Mouse (Mus musculus) small intestine, adult 2 months (tissue): ENCODE data around the gene Wwp2. TPM values are rescaled to one million over a fixed set of nuclear protein-coding genes. Genes with fewer than 3 reads are reported as not detected.
A peak's percentile ranks its signal among the peaks of the same experiment; 100 is the strongest.

Source experiments
- H3K27ac ChIP-seq: fragments of 200-500 bp; 2 replicates; pipeline ENCODE4 v1.5.1; 2012; ENCODE audit warnings: low read depth, low read length, control low read depth, inconsistent platforms; ENCODE audit not compliant: insufficient read depth
- H3K27me3 ChIP-seq: fragments of 200-500 bp; 2 replicates; pipeline ENCODE4 v1.6.1; 2012; ENCODE audit warnings: mild to moderate bottlenecking, moderate library complexity, low read length, inconsistent platforms; ENCODE audit not compliant: control insufficient read depth, insufficient read depth
- H3K36me3 ChIP-seq: fragments of 200-500 bp; 2 replicates; pipeline ENCODE4 v1.6.1; 2012; ENCODE audit warnings: mild to moderate bottlenecking, low read length, control low read depth, inconsistent platforms; ENCODE audit not compliant: control insufficient read depth, insufficient read depth
- H3K4me1 ChIP-seq: fragments of 200-500 bp; 2 replicates; pipeline ENCODE4 v1.6.1; 2012; ENCODE audit warnings: low read length, inconsistent platforms, mixed read lengths; ENCODE audit not compliant: control insufficient read depth, insufficient read depth, insufficient read length
- H3K4me3 ChIP-seq: fragments of 200-500 bp; 2 replicates; pipeline ENCODE4 v1.5.1; 2012; ENCODE audit warnings: low read depth, mild to moderate bottlenecking, control low read depth, inconsistent platforms, low read length, moderate library complexity
- CTCF ChIP-seq: fragments of 200-500 bp; IDR thresholded peaks from 2 replicates; pipeline ENCODE4 v1.5.1; 2012; ENCODE audit warnings: low read depth, mild to moderate bottlenecking, control low read depth, inconsistent platforms, low read length, moderate library complexity, mixed read lengths; ENCODE audit not compliant: insufficient replicate concordance, insufficient read length; ENCODE audit errors: extremely low read depth
- POLR2A ChIP-seq: fragments of 200-500 bp; IDR thresholded peaks from 2 replicates; pipeline ENCODE4 v1.6.1; 2012; ENCODE audit warnings: low read depth, mild to moderate bottlenecking, control low read depth, inconsistent platforms, low read length, moderate library complexity
- WGBS: fragments of 180-500 bp; shearing (Covaris S2); methylation state at CpG from one replicate; pipeline ENCODE4 v1.1.7; 2018; 5-methylcytosine and 5-hydroxymethylcytosine counted together
- polyA plus RNA-seq: library from polyadenylated mRNA; depleted of rRNA; stranded (reverse); fragments of >200 nt; gene quantifications from 2 replicates; pipeline ENCODE4 v1.2.3, GENCODE M21; 2012; rRNA removed

Wwp2 gene
- 23.6 and 56.9 TPM in 2 replicates for polyA plus RNA-seq

DNA sequence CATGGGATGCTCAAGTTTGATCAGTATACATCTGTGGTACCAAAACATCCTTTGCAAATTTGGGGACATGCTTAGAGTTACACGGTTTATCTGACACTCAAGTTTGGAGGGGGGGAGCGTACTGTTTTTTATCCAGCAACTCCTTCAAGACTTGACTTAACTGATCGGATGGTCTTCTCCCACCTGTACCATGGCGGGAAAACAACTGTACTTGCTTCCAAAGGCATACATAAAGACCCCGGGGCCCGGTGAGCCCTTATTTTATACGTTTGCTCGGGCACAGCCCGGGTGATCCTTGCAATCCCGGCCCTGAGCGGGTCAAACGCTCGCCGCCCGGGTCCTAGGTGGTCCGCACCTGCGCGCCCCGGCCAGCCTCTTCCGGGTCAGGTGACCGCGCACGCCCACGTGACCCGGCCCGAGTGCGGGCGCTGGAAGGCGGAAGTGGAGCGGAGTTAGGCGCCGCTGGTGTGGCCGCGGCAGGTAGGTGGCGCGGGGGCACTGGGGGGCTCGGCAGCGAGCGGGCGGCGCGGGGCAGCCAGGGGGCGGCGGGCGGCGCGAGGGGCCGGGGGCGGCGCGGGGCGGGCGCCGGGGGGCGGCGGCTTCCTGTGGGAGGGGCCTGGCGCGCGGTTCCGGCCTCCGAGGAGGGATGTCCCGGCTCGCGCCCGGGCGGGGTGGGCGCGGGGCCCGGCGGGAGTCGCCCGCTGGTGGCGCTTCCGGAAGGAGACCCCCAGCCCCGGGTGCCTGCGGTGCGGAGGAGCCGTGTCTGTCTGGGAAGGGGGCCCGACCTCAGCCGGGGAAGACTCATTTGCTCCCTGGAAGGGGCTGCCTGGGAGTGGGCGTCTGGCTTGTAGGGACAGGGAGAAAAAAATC lies at the start of gene Wwp2:
Gene Wwp2, plus strand, starts transcription at position 404 of the 870 bp plus-strand sequence.
- WGBS: under 1% methylated on average over 65 of the region's 81 CpGs
- H3K36me3 ChIP-seq: no peaks in the 10 kb centered on the region

DNA sequence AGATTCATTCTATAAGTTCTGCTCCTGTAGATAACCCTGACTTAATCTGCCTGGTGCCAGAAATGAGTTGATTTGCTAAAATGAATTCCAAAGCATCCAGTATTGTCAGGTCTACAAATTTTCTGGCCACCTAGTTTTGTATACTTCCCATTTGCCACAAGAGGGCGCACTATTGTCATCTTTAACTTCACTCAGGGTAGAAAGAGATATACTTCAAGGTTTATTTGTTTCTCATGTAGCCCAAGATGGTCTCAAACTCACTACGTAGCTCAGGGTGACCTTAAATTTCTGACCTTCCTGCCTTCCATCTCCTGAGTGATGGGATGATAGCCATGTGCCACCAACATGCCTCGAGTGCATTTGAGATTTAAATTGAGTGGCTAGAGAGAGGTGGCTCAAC lies 49.5 kb upstream of the Wwp2 start:
- Histone ChIP-seq H3K4me1 (peaks cover 13% of the 10 kb centered on the region), H3K27ac (no peak overlapping the region), H3K4me3 (no peak overlapping the region), H3K36me3 (no peaks in the 10 kb centered on the region), H3K27me3 (no peaks in the 10 kb centered on the region)
- TF ChIP-seq POLR2A: no peak
- TF ChIP-seq CTCF: no peak
- WGBS: 27% methylated on average over 3 of the region's 3 CpGs

More for the DNA sequence above, at the start of gene Wwp2:
- peak within 1 kb of the TSS; percentile 99 for H3K4me3 ChIP-seq
- peaks cover 9% of the 10 kb centered on the region; the same call in 1 of the 2 replicates for H3K4me1 ChIP-seq
- H3K27me3 ChIP-seq: no peaks in the 10 kb centered on the region
- peak within 1 kb of the TSS; percentile 96 for H3K27ac ChIP-seq
- TF ChIP-seq POLR2A (peak; percentile 67), CTCF (no peak)

DNA sequence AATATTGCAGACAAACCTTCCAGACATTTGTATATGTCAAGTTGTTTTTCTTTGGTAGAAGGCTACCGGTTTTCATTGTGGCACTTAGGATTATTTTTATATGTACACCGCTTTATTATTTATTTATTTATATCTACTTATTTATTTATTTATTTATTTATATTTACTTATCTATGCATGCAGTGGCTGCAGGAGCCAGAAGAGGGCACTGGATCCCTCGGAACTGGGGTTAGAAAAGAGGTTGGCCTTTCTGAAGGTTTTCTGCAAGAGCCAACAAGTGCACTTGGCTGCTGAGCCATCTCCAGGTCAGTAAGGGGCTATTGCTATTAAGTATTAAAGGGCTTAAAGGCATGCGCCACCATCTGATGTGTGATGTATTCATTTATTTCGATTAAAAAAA lies 48.3 kb upstream of the Wwp2 start:
- 61% methylated on average over 5 of the region's 5 CpGs for WGBS
- peaks cover 13% of the 10 kb centered on the region for H3K4me1 ChIP-seq
- TF ChIP-seq POLR2A (no peak), CTCF (peak; percentile 34; the same call in 1 of the 2 replicates)
- no peak overlapping the region for H3K4me3 ChIP-seq
- no peak overlapping the region for H3K27ac ChIP-seq
- no peaks in the 10 kb centered on the region for H3K27me3 ChIP-seq
- no peaks in the 10 kb centered on the region for H3K36me3 ChIP-seq

DNA sequence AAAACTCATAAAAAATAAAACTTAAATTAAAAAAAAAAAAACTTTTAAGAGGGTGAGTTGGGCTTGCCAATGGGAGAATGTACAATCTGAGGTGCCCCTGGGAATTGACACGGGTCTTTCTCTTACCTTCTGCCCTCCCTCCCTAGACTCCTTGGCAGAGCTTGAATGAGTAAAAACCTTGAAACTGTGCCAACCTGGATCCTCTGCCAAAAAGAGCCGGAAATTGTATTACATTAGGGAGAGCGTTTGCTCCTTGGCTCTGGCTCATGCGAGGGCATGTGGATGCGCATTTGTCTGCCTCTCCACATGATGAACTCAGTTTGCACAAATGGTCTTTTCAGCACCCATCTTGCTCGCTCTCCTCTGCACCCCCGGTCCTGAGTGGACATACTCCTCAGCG lies 46.6 kb upstream of the Wwp2 start:
- H3K27me3 ChIP-seq: no peaks in the 10 kb centered on the region
- H3K27ac ChIP-seq: peak overlapping the region; percentile 81
- TF ChIP-seq CTCF: no peak
- no peak for TF ChIP-seq POLR2A
- H3K4me3 ChIP-seq: no peak overlapping the region
- H3K4me1 ChIP-seq: peaks cover 13% of the 10 kb centered on the region
- WGBS: 14% methylated on average over 8 of the region's 8 CpGs
- H3K36me3 ChIP-seq: no peaks in the 10 kb centered on the region

DNA sequence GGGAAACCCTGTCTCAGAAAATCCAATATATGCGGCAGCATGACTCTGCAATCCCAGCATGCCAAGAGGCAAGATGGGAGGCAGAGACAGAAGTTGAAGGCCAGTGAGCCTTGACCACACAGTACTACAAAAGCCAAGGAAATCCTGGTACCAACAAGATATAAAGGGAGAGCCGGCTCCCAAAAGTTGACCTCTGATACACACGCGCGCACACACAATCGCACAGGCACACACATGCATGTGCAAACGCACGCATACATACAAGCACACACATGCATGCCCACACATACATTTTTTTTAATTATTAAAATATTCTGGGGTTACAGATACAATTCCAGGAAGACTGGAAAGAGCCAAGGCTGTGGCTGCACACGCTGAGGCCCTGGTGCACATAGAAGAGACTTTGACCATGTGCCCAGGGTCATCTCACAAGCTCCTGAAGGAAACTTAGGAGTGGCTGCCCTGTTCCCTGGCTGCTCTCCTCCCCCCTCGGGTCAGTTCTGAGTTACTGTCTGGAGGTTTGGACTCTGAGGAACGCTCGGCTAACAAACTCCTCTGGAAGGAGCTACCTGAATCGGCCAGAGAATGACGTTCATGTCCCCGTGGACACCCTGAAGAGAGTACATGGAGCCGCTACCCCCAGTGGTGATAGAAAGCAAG lies 45.6 kb upstream of the Wwp2 start:
- no peak for TF ChIP-seq POLR2A
- TF ChIP-seq CTCF: no peak
- Histone ChIP-seq H3K27me3 (no peaks in the 10 kb centered on the region), H3K27ac (peak overlapping the region; percentile 81), H3K36me3 (no peaks in the 10 kb centered on the region), H3K4me1 (peaks cover 13% of the 10 kb centered on the region), H3K4me3 (peak overlapping the region; percentile 3; the same call in 1 of the 2 replicates)
- 67% methylated on average over 16 of the region's 16 CpGs for WGBS

DNA sequence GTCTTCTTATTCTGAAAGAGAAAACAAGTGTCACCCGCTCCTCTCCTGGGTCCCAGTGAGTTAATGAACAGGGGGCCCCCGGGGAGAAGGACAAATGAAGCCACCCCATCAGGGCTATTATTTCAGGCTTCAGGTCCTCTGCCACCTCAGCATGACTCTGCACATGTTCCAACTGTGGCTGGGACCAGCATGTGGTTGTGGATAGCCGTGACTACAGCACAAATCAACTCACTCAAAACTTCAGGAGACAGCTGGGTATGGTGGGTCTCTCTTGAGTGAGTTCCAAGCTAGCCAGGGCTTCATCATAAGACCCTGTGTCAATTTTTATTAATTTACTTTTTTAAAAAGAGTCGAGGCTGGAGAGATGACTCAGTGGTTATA lies 45.0 kb upstream of the Wwp2 start:
- 40% methylated on average over 4 of the region's 4 CpGs for WGBS
- peaks cover 13% of the 10 kb centered on the region for H3K4me1 ChIP-seq
- TF ChIP-seq CTCF (no peak), POLR2A (no peak)
- no peaks in the 10 kb centered on the region for H3K27me3 ChIP-seq
- H3K36me3 ChIP-seq: no peaks in the 10 kb centered on the region
- H3K4me3 ChIP-seq: peak overlapping the region; percentile 3; the same call in 1 of the 2 replicates
- H3K27ac ChIP-seq: peak overlapping the region; percentile 73

DNA sequence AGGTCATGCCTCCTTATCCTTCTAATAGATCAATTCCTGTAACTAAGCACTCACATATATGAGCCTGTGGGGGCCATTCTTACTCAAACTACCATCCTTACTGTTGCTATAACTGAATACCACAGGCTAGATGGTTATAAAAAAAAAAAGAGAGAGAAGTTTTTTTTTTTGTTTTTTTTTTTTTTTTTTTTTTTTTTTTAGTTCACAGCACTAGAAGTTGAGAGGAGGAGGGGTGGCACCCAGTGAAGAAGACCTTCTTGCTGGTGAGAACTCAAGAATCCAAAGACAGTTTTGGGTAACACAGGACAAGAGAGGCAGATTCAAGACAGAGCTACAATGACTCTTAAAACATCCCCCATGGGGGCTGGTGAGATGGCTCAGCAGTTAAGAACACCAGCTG lies 40.8 kb upstream of the Wwp2 start:
- peaks cover 5% of the 10 kb centered on the region for H3K4me1 ChIP-seq
- H3K36me3 ChIP-seq: no peaks in the 10 kb centered on the region
- H3K4me3 ChIP-seq: no peak overlapping the region
- no peaks in the 10 kb centered on the region for H3K27me3 ChIP-seq
- no peak overlapping the region for H3K27ac ChIP-seq
- TF ChIP-seq CTCF (no peak), POLR2A (no peak)
